Mouse (Mus musculus): ENCODE data around the gene Nsmce3. TPM values are rescaled to one million over a fixed set of nuclear protein-coding genes. Genes with fewer than 3 reads are reported as not detected.

Nsmce3 gene
- polyA plus RNA-seq, 1 experiment from 2014 or later, result 11.1 TPM

GRCm38 (mm10) chr7:64819683-64820082 lies 53.1 kb downstream of the Nsmce3 start:
- Histone ChIP-seq H3K9me3 (replicated peaks) (no peaks in the 10 kb centered on the region), H3K36me3 (no peaks in the 10 kb centered on the region), H3K9ac (no peak overlapping the region), H3K4me3 (no peak overlapping the region), H3K27ac (no peak overlapping the region), H3K4me1 (no peaks in the 10 kb centered on the region), H3K4me2 (replicated peaks) (no peak overlapping the region), H3K27me3 (no peaks in the 10 kb centered on the region)
- ATAC-seq (ENCODE audit: low FRiP score), result no peak
- 85% methylated on average over 9 of the region's 9 CpGs for whole genome bisulfite sequencing
